Mouse (Mus musculus) T-helper 2 cell (primary cell): ENCODE results near the gene Kif2a.
"Not testable (repeated sequence)": the region's sequence is repeated elsewhere in the genome, so short reads cannot be mapped to it uniquely, and the experiment has no call there.

ENCODE experiments used
- in situ Hi-C: fragments of 300-600 bp; cut with MboI, MseI; formaldehyde crosslinking; loops from one replicate; pipeline ENCODE4 v1.15.1; 2025; ENCODE audit warnings: high pct_unique_total_duplicates

The Kif2a gene

GRCm38 (mm10) chr13:107022266-107023171 lies 593 bp upstream of the Kif2a start:
- in situ Hi-C loops = no loop called here

- in situ Hi-C loops = no loop called here
Measured at GRCm38 (mm10) chr13:107019443-107019842, 2.5 kb downstream of the Kif2a start.

- in situ Hi-C loops = no loop called here
Measured at GRCm38 (mm10) chr13:107013926-107014325, 8.0 kb downstream of the Kif2a start.

GRCm38 (mm10) chr13:107011618-107012017 lies 10.3 kb downstream of the Kif2a start:
- in situ Hi-C loops = no loop called here

GRCm38 (mm10) chr13:107008174-107008573 lies 13.8 kb downstream of the Kif2a start:
- in situ Hi-C loops = no loop called here

GRCm38 (mm10) chr13:107003211-107003610 lies 18.7 kb downstream of the Kif2a start:
- in situ Hi-C loops = no loop called here

- in situ Hi-C loops = no loop called here
Measured at GRCm38 (mm10) chr13:106998671-106999070, 23.3 kb downstream of the Kif2a start.

- in situ Hi-C loops = no loop called here
Measured at GRCm38 (mm10) chr13:106998026-106998425, 23.9 kb downstream of the Kif2a start.

- in situ Hi-C loops = not testable (repeated sequence)
Measured at GRCm38 (mm10) chr13:106997557-106997956, 24.4 kb downstream of the Kif2a start.

GRCm38 (mm10) chr13:106996891-106997290 lies 25.0 kb downstream of the Kif2a start:
- in situ Hi-C loops = no loop called here

- in situ Hi-C loops = no loop called here
Measured at GRCm38 (mm10) chr13:106961496-106961895, 60.4 kb downstream of the Kif2a start.

GRCm38 (mm10) chr13:106960557-106960956 lies 61.4 kb downstream of the Kif2a start:
- in situ Hi-C loops = no loop called here

- in situ Hi-C loops = no loop called here
Measured at GRCm38 (mm10) chr13:106958286-106958685, 63.6 kb downstream of the Kif2a start.

GRCm38 (mm10) chr13:106957554-106957953 lies 64.4 kb downstream of the Kif2a start:
- in situ Hi-C loops = no loop called here

GRCm38 (mm10) chr13:106954880-106955279 lies 67.0 kb downstream of the Kif2a start:
- in situ Hi-C loops = no loop called here

- in situ Hi-C loops = loop anchor here (5.0 to 25.0 kb wide), 2 partner anchors 155 to 940 kb away; no protein-coding TSS in a partner anchor
Measured at GRCm38 (mm10) chr13:106947583-106947982, 74.3 kb downstream of the Kif2a start.

GRCm38 (mm10) chr13:106946594-106947540 lies 75.1 kb downstream of the Kif2a start, which contains the start of gene Dimt1:
Gene Dimt1, plus strand, starts transcription at chr13:106947127.
- in situ Hi-C loops = loop anchor here (5.0 to 25.0 kb wide), 2 partner anchors 155 to 940 kb away; no protein-coding TSS in a partner anchor

GRCm38 (mm10) chr13:106945518-106945917 lies 76.4 kb downstream of the Kif2a start:
- in situ Hi-C loops = loop anchor here (5.0 to 25.0 kb wide), 2 partner anchors 157 to 942 kb away; no protein-coding TSS in a partner anchor

- in situ Hi-C loops = loop anchor here (25.0 kb wide), 1 partner anchor 945 kb away; no protein-coding TSS in a partner anchor
Measured at GRCm38 (mm10) chr13:106942721-106943120, 79.2 kb downstream of the Kif2a start.

- in situ Hi-C loops = loop anchor here (25.0 kb wide), 1 partner anchor 946 kb away; no protein-coding TSS in a partner anchor
Measured at GRCm38 (mm10) chr13:106941211-106941976, 80.5 kb downstream of the Kif2a start.

GRCm38 (mm10) chr13:106937138-106937472 lies 84.8 kb downstream of the Kif2a start:
- in situ Hi-C loops = loop anchor here (10.0 to 25.0 kb wide), 2 partner anchors 950 to 1368 kb away; no protein-coding TSS in a partner anchor
